Mouse (Mus musculus): ENCODE results near the gene Klhl29. TPM values are rescaled to one million over a fixed set of nuclear protein-coding genes. Genes with fewer than 3 reads are reported as not detected.

Klhl29 gene
- polyA plus RNA-seq, 1 experiment from 2014 or later, result 2.5 TPM

GRCm38 (mm10) chr12:5073191-5073590, 302.3 kb downstream of the Klhl29 start:
- Histone ChIP-seq H3K9me3 (no peaks in the 10 kb centered on the region), H3K4me3 (no peak overlapping the region)
- 84% methylated on average over 12 of the region's 12 CpGs for WGBS

GRCm38 (mm10) chr12:5070131-5070530, 305.4 kb downstream of the Klhl29 start:
- 84% methylated on average over 3 of the region's 3 CpGs for WGBS
- Histone ChIP-seq H3K4me1 (no peaks in the 10 kb centered on the region), H3K27me3 (replicated peaks) (no peaks in the 10 kb centered on the region), H3K36me3 (no peaks in the 10 kb centered on the region), H3K4me3 (no peak overlapping the region), H3K27ac (no peak overlapping the region), H3K4me2 (replicated peaks) (no peak overlapping the region), H3K9ac (no peak overlapping the region), H3K9me3 (no peaks in the 10 kb centered on the region)
- no peak for ATAC-seq (ENCODE audit: low FRiP score, low read depth)

More at GRCm38 (mm10) chr12:5073191-5073590, 302.3 kb downstream of the Klhl29 start:
- Histone ChIP-seq H3K4me1 (no peaks in the 10 kb centered on the region), H3K27ac (no peak overlapping the region), H3K4me2 (replicated peaks) (no peak overlapping the region), H3K9ac (no peak overlapping the region), H3K36me3 (no peaks in the 10 kb centered on the region), H3K27me3 (replicated peaks) (no peaks in the 10 kb centered on the region)
- no peak for ATAC-seq (ENCODE audit: low FRiP score, low read depth)

- Histone ChIP-seq H3K9me3 (no peaks in the 10 kb centered on the region), H3K27ac (no peak overlapping the region), H3K27me3 (replicated peaks) (no peaks in the 10 kb centered on the region), H3K4me3 (no peak overlapping the region), H3K4me2 (replicated peaks) (no peak overlapping the region), H3K4me1 (no peaks in the 10 kb centered on the region), H3K9ac (no peak overlapping the region), H3K36me3 (no peaks in the 10 kb centered on the region)
- ATAC-seq (ENCODE audit: low FRiP score, low read depth), result no peak
- WGBS, result 51% methylated on average over 3 of the region's 3 CpGs
Measured at GRCm38 (mm10) chr12:5067590-5067989, 307.9 kb downstream of the Klhl29 start.

GRCm38 (mm10) chr12:5048104-5048503, 327.4 kb downstream of the Klhl29 start:
- Histone ChIP-seq H3K4me2 (replicated peaks) (no peak overlapping the region), H3K9me3 (peaks cover 23% of the 10 kb centered on the region), H3K27ac (no peak overlapping the region), H3K27me3 (replicated peaks) (no peaks in the 10 kb centered on the region), H3K4me1 (no peaks in the 10 kb centered on the region), H3K9ac (no peak overlapping the region), H3K4me3 (no peak overlapping the region), H3K36me3 (peaks cover 9% of the 10 kb centered on the region)
- ATAC-seq (ENCODE audit: low FRiP score, low read depth), result no peak
- WGBS, result 92% methylated on average over 4 of the region's 4 CpGs

GRCm38 (mm10) chr12:5044141-5044540, 331.3 kb downstream of the Klhl29 start:
- Histone ChIP-seq H3K9me3 (no peaks in the 10 kb centered on the region), H3K4me3 (no peak overlapping the region), H3K36me3 (peaks cover 19% of the 10 kb centered on the region), H3K27me3 (replicated peaks) (no peaks in the 10 kb centered on the region), H3K27ac (no peak overlapping the region), H3K4me1 (no peaks in the 10 kb centered on the region), H3K9ac (no peak overlapping the region), H3K4me2 (replicated peaks) (no peak overlapping the region)
- 88% methylated on average over 15 of the region's 15 CpGs for WGBS
- ATAC-seq (ENCODE audit: low FRiP score, low read depth), result no peak

- Histone ChIP-seq H3K36me3 (peaks cover 41% of the 10 kb centered on the region), H3K27me3 (replicated peaks) (no peaks in the 10 kb centered on the region), H3K27ac (no peak overlapping the region), H3K4me1 (no peaks in the 10 kb centered on the region), H3K4me2 (replicated peaks) (no peak overlapping the region), H3K9me3 (no peaks in the 10 kb centered on the region), H3K4me3 (no peak overlapping the region), H3K9ac (no peak overlapping the region)
- ATAC-seq (ENCODE audit: low FRiP score, low read depth), result no peak
- WGBS, result 100% methylated on average over 2 of the region's 2 CpGs
Measured at GRCm38 (mm10) chr12:5038008-5038407, 337.5 kb downstream of the Klhl29 start.

GRCm38 (mm10) chr12:5029035-5029434, 346.4 kb downstream of the Klhl29 start:
- no peak overlapping the region for H3K4me3 ChIP-seq
- 88% methylated on average over 5 of the region's 5 CpGs for WGBS
- H3K27me3 ChIP-seq (replicated peaks), result no peaks in the 10 kb centered on the region
- no peak for ATAC-seq (ENCODE audit: low FRiP score, low read depth)
- H3K4me1 ChIP-seq, result no peaks in the 10 kb centered on the region
- no peak overlapping the region for H3K9ac ChIP-seq
- H3K27ac ChIP-seq, result no peak overlapping the region
- H3K36me3 ChIP-seq, result peaks cover 32% of the 10 kb centered on the region
- H3K9me3 ChIP-seq, result no peaks in the 10 kb centered on the region
- H3K4me2 ChIP-seq (replicated peaks), result no peak overlapping the region

Measured in neural tube, embryonic 12.5 days (tissue).